Mouse (Mus musculus): Measurements from ENCODE around the gene Defa22. TPM values are rescaled to one million over a fixed set of nuclear protein-coding genes. Genes with fewer than 3 reads are reported as not detected.
"Not testable (repeated sequence)": the region's sequence is repeated elsewhere in the genome, so short reads cannot be mapped to it uniquely, and the experiment has no call there.

Gene Defa22
- not detected in 2 replicates for total RNA-seq (2021)
- long read RNA-seq, experiment 1, result 0 reads
- long read RNA-seq, experiment 2, result 0 reads

DNA sequence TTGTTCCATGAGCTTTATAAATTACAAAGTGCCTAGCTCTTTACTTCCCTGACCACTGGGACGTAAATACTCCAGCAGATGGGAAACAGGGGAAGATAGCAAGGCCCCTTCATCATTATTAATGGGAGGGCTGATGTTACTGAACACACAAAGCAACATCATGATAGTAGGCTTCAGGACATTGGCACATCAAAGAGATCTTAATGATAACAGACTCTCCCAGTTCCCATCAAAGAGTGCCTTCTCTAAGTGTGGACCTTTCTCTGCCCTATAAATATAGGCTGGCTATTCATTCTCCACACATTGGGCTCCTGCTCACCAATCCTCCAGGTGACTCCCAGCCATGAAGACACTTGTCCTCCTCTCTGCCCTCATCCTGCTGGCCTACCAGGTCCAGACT lies at the start of gene Defa22:
Gene Defa22 (plus strand): TSS at position 301 of the 400 bp plus-strand sequence.
- DNase-seq, result not testable (repeated sequence)

DNA sequence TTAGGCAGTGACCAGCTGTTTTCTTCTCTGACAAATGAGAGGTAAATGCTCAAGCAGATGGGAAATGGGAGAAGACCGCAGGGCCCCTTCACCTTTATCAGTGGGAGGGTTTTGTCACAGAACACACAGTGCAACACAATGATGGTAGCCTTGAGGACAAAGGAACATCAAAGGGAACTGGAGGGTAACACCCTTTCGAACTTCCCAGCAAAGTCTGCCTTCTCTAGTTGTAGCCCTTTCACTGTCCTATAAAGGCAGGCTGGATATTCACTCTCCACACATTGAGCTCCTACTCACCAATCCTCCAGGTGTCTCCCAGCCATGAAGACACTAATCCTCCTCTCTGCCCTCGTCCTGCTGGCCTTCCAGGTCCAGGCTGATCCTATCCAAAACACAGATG lies 27.7 kb upstream of the Defa22 start, which contains the start of gene Defa30:
Gene Defa30 (plus strand): TSS at position 301 of the 400 bp plus-strand sequence.
- not testable (repeated sequence) for DNase-seq

DNA sequence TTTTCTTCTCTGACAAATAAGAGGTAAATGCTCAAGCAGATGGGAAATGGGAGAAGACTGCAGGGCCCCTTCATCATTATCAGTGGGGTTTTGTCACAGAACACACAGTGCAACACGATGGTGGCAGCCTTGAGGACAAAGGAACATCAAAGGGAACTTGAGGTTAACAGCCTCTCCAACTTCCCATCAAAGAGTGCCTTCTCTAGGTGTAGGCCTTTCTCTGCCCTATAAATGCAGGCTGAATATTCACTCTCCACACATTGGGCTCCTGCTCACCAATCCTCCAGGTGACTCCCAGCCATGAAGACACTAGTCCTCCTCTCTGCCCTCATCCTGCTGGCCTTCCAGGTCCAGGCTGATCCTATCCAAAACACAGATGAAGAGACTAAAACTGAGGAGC lies 29.2 kb downstream of the Defa22 start, which contains the start of gene Defa31:
Gene Defa31 (plus strand): TSS at position 301 of the 400 bp plus-strand sequence.
- DNase-seq, result not testable (repeated sequence)

DNA sequence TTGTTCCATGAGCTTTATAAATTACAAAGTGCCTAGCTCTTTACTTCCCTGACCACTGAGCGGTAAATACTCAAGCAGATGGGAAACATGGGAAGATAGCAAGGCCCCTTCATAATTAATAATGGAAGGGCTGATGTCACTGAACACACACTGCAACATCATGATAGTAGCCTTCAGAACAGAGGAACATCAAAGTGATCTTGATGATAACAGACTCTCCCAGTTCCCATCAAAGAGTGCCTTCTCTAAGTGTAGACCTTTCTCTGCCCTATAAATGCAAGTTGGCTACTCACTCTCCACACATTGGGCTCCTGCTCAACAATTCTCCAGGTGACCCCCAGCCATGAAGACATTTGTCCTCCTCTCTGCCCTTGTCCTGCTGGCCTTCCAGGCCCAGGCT lies 39.2 kb downstream of the Defa22 start, which contains the start of gene Gm15293:
Gene Gm15293 (plus strand): TSS at position 301 of the 400 bp plus-strand sequence.
- not testable (repeated sequence) for DNase-seq

Other genes starting within 250 kb of the Defa22 start
- gene Gm6040, start 240.2 kb upstream of the Defa22 start, total RNA-seq (2021), result not detected in 2 replicates
- not detected in 2 replicates for gene AY761185, start 217.6 kb upstream of the Defa22 start, total RNA-seq (2021)
- not detected in 2 replicates for gene Defa21, start 136.7 kb upstream of the Defa22 start, total RNA-seq (2021)
- gene Defa23, start 107.2 kb upstream of the Defa22 start, total RNA-seq (2021), result not detected in 2 replicates
- not detected in 2 replicates for gene Defa35, start 97.2 kb upstream of the Defa22 start, total RNA-seq (2021)
- gene Defa25, start 77.8 kb upstream of the Defa22 start, total RNA-seq (2021), result not detected in 2 replicates
- not detected in 2 replicates for gene Gm14851, start 66.2 kb upstream of the Defa22 start, total RNA-seq (2021)
- not detected in 2 replicates for gene Defa30, start 27.6 kb upstream of the Defa22 start, total RNA-seq (2021)
- gene Defa31, start 29.3 kb downstream of the Defa22 start, total RNA-seq (2021), result not detected in 2 replicates
- not detected in 2 replicates for gene Gm15293, start 39.3 kb downstream of the Defa22 start, total RNA-seq (2021)
- gene Gm15292, start 87.5 kb downstream of the Defa22 start, total RNA-seq (2021), result not detected in 2 replicates
- not detected in 2 replicates for gene Defa27, start 153.3 kb downstream of the Defa22 start, total RNA-seq (2021)
- gene Defa29, start 164.7 kb downstream of the Defa22 start, total RNA-seq (2021), result not detected in 2 replicates
- gene Defa2, start 216.2 kb downstream of the Defa22 start, total RNA-seq (2021), result not detected in 2 replicates
- gene Defa33, start 229.5 kb downstream of the Defa22 start, total RNA-seq (2021), result not detected in 2 replicates